ENCODE assay signal across 8 mouse cellular contexts in genomic region chr11:76201761-76202674, GRCm38 (mm10). TPM values are rescaled to one million over a fixed set of nuclear protein-coding genes. Genes with fewer than 3 reads are reported as not detected.
DNase-seq lines count a peak whose midpoint lies in the region; ATAC-seq and TF ChIP-seq lines count a peak whose summit lies in the region.

No protein-coding gene starts in this region.

- H3K9me3 ChIP-seq in embryonic facial prominence, embryonic 10.5 days = no peaks in the 10 kb centered on the region
- H3K9me3 ChIP-seq in intestine, postnatal 0 days (ENCODE audit: control insufficient read depth) = no peaks in the 10 kb centered on the region
- H3K9me3 ChIP-seq in midbrain, embryonic 10.5 days (replicated peaks) = no peaks in the 10 kb centered on the region

- intact Hi-C loops in left cerebral cortex, postnatal 4 days (cut with DNase I) = no loop called here

- H3K27ac ChIP-seq in embryonic facial prominence, embryonic 10.5 days (replicated peaks) = peak overlapping the region; percentile 91
- H3K27ac ChIP-seq in intestine, postnatal 0 days (ENCODE audit: low read depth, low read length) = peak overlapping the region; percentile 70
- H3K27ac ChIP-seq in midbrain, embryonic 10.5 days (replicated peaks) = peak overlapping the region; percentile 89

- H3K4me3 ChIP-seq in embryonic facial prominence, embryonic 10.5 days = peak overlapping the region; percentile 92
- H3K4me3 ChIP-seq in intestine, postnatal 0 days (ENCODE audit: low read depth, low read length) = peak overlapping the region; percentile 89
- H3K4me3 ChIP-seq in midbrain, embryonic 10.5 days = peak overlapping the region; percentile 80

- under 1% methylated on average over 90 of the region's 90 CpGs for whole genome bisulfite sequencing in embryonic facial prominence, embryonic 10.5 days
- WGBS in intestine, postnatal 0 days = 1% methylated on average over 88 of the region's 90 CpGs
- under 1% methylated on average over 90 of the region's 90 CpGs for WGBS in midbrain, embryonic 10.5 days

- H3K36me3 ChIP-seq in embryonic facial prominence, embryonic 10.5 days (replicated peaks) = peaks cover 31% of the 10 kb centered on the region
- peaks cover 17% of the 10 kb centered on the region; the same call in 1 of the 2 replicates for H3K36me3 ChIP-seq in intestine, postnatal 0 days (ENCODE audit: control insufficient read depth, insufficient read depth)
- H3K36me3 ChIP-seq in midbrain, embryonic 10.5 days = peaks cover 27% of the 10 kb centered on the region

- peak overlapping the region; percentile 72 for H3K9ac ChIP-seq in intestine, postnatal 0 days (ENCODE audit: low read depth, low read length)

- peaks cover 23% of the 10 kb centered on the region for H3K4me1 ChIP-seq in embryonic facial prominence, embryonic 10.5 days
- no peaks in the 10 kb centered on the region for H3K4me1 ChIP-seq in intestine, postnatal 0 days (replicated peaks; ENCODE audit: control insufficient read depth, insufficient read depth, low read length)
- peaks cover 26% of the 10 kb centered on the region for H3K4me1 ChIP-seq in midbrain, embryonic 10.5 days

- DNase-seq in adrenal gland, adult 8-10 months = peak; percentile 73
- DNase-seq in embryonic facial prominence, embryonic 10.5 days (ENCODE audit: low spot score) = peak; percentile 91
- peak; percentile 88 for DNase-seq in left cerebral cortex, postnatal 4 days
- DNase-seq in midbrain, embryonic 10.5 days (ENCODE audit: low spot score) = peak; percentile 85
- DNase-seq in right cerebral cortex, postnatal 25 days = peak; percentile 90
- DNase-seq in urinary bladder, postnatal 4 days (ENCODE audit: low spot score in 2 of 2) = peak; percentile 84 to 86

- H3K27me3 ChIP-seq in embryonic facial prominence, embryonic 10.5 days (replicated peaks; ENCODE audit: low read depth, poor library complexity, severe bottlenecking) = peaks cover 24% of the 10 kb centered on the region
- no peaks in the 10 kb centered on the region for H3K27me3 ChIP-seq in intestine, postnatal 0 days (replicated peaks; ENCODE audit: control insufficient read depth, insufficient read depth, low read length)
- peaks cover 30% of the 10 kb centered on the region for H3K27me3 ChIP-seq in midbrain, embryonic 10.5 days (ENCODE audit: low read depth, poor library complexity, severe bottlenecking)

- H3K4me2 ChIP-seq in intestine, postnatal 0 days (replicated peaks; ENCODE audit: low read depth) = peak overlapping the region; percentile 99

- peak; percentile 40 for TF ChIP-seq CTCF in intestine, postnatal 0 days (IDR thresholded peaks at IDR 0.05; ENCODE audit: low read depth)

- ATAC-seq in granulocyte monocyte progenitor cell, adult 5-6 weeks (replicated peaks; ENCODE audit: poor library complexity, severe bottlenecking) = peak; percentile 98
- peak; percentile 91 for ATAC-seq in intestine, postnatal 0 days

RNA-seq across cellular contexts. Expression of gene Dbil5, which starts 15.4 kb away (rescaled TPM):
- total RNA-seq in adrenal gland, adult 8-10 months (2022) = under 1 TPM in 1 of 4 experiments, not detected in 3; 0.46 TPM
- 0.75 and 0.83 TPM in 2 replicates for polyA plus RNA-seq in embryonic facial prominence, embryonic 10.5 days (2016; fragmentation: Nextera tagmentation; extraction: Ambion mirVana)
- total RNA-seq in granulocyte monocyte progenitor cell, adult 5-6 weeks (2014; fragmentation: Nextera tagmentation) = not detected in 2 replicates
- total RNA-seq in granulocyte monocyte progenitor cell, adult 5-6 weeks (2017) = not detected in 2 replicates
- polyA plus RNA-seq in intestine, postnatal 0 days (2015; fragmentation: Nextera tagmentation; extraction: Ambion mirVana) = 0.65 and 0.86 TPM in 2 replicates
- not detected for total RNA-seq in left cerebral cortex, postnatal 4 days (2021)
- 0.88 TPM in 1 of 2 replicates, not detected in the other for polyA plus RNA-seq in midbrain, embryonic 10.5 days (2016; fragmentation: Nextera tagmentation; extraction: Ambion mirVana)

RNA-seq across cellular contexts. Expression of gene Gemin4, which starts 15.4 kb away (rescaled TPM):
- total RNA-seq in adrenal gland, adult 8-10 months (2022) = 10 to 100 TPM in 3 of 4 experiments, 1 to 10 TPM in 1; 8.9 to 13.9 (median 10.9) TPM
- 53.9 and 58.9 TPM in 2 replicates for polyA plus RNA-seq in embryonic facial prominence, embryonic 10.5 days (2016; fragmentation: Nextera tagmentation; extraction: Ambion mirVana)
- 21.6 and 21.9 TPM in 2 replicates for total RNA-seq in granulocyte monocyte progenitor cell, adult 5-6 weeks (2014; fragmentation: Nextera tagmentation)
- 18.2 and 19.1 TPM in 2 replicates for total RNA-seq in granulocyte monocyte progenitor cell, adult 5-6 weeks (2017)
- 5.7 and 7.5 TPM in 2 replicates for polyA plus RNA-seq in intestine, postnatal 0 days (2015; fragmentation: Nextera tagmentation; extraction: Ambion mirVana)
- 10 to 100 TPM in 1 of 2 experiments, 1 to 10 TPM in 1; 7.7 to 10.3 TPM for total RNA-seq in left cerebral cortex, postnatal 4 days (2021)
- 45.4 and 51.3 TPM in 2 replicates for polyA plus RNA-seq in midbrain, embryonic 10.5 days (2016; fragmentation: Nextera tagmentation; extraction: Ambion mirVana)

RNA-seq across cellular contexts. Expression of gene Fam57a, which starts 22.5 kb away (rescaled TPM):
- total RNA-seq in adrenal gland, adult 8-10 months (2022) = 1 to 10 TPM; 4.4 to 7.7 (median 5.7) TPM
- polyA plus RNA-seq in embryonic facial prominence, embryonic 10.5 days (2016; fragmentation: Nextera tagmentation; extraction: Ambion mirVana) = 35.0 and 35.1 TPM in 2 replicates
- total RNA-seq in granulocyte monocyte progenitor cell, adult 5-6 weeks (2014; fragmentation: Nextera tagmentation) = 1.2 and 5.6 TPM in 2 replicates
- 0.17 and 2.7 TPM in 2 replicates for total RNA-seq in granulocyte monocyte progenitor cell, adult 5-6 weeks (2017)
- polyA plus RNA-seq in intestine, postnatal 0 days (2015; fragmentation: Nextera tagmentation; extraction: Ambion mirVana) = 15.5 and 19.9 TPM in 2 replicates
- total RNA-seq in left cerebral cortex, postnatal 4 days (2021) = 10 to 100 TPM; 22.9 to 25.9 TPM
- 32.2 and 32.4 TPM in 2 replicates for polyA plus RNA-seq in midbrain, embryonic 10.5 days (2016; fragmentation: Nextera tagmentation; extraction: Ambion mirVana)

RNA-seq across cellular contexts. Expression of gene Vps53, which starts 22.6 kb away (rescaled TPM):
- total RNA-seq in adrenal gland, adult 8-10 months (2022) = 10 to 100 TPM; 53.9 to 64.1 (median 55.8) TPM
- polyA plus RNA-seq in embryonic facial prominence, embryonic 10.5 days (2016; fragmentation: Nextera tagmentation; extraction: Ambion mirVana) = 37.5 and 39.8 TPM in 2 replicates
- 46.8 and 50.0 TPM in 2 replicates for total RNA-seq in granulocyte monocyte progenitor cell, adult 5-6 weeks (2014; fragmentation: Nextera tagmentation)
- 38.4 and 58.6 TPM in 2 replicates for total RNA-seq in granulocyte monocyte progenitor cell, adult 5-6 weeks (2017)
- polyA plus RNA-seq in intestine, postnatal 0 days (2015; fragmentation: Nextera tagmentation; extraction: Ambion mirVana) = 43.3 and 44.8 TPM in 2 replicates
- total RNA-seq in left cerebral cortex, postnatal 4 days (2021) = 10 to 100 TPM; 75.1 to 86.2 TPM
- 36.5 and 41.4 TPM in 2 replicates for polyA plus RNA-seq in midbrain, embryonic 10.5 days (2016; fragmentation: Nextera tagmentation; extraction: Ambion mirVana)

RNA-seq across cellular contexts. Expression of gene Mrm3, which starts 41.5 kb away (rescaled TPM):
- total RNA-seq in adrenal gland, adult 8-10 months (2022) = 10 to 100 TPM; 18.3 to 23.6 (median 20.1) TPM
- 26.1 and 28.8 TPM in 2 replicates for polyA plus RNA-seq in embryonic facial prominence, embryonic 10.5 days (2016; fragmentation: Nextera tagmentation; extraction: Ambion mirVana)
- total RNA-seq in granulocyte monocyte progenitor cell, adult 5-6 weeks (2014; fragmentation: Nextera tagmentation) = 19.7 and 26.3 TPM in 2 replicates
- total RNA-seq in granulocyte monocyte progenitor cell, adult 5-6 weeks (2017) = 28.5 and 30.5 TPM in 2 replicates
- polyA plus RNA-seq in intestine, postnatal 0 days (2015; fragmentation: Nextera tagmentation; extraction: Ambion mirVana) = 8.4 and 8.9 TPM in 2 replicates
- total RNA-seq in left cerebral cortex, postnatal 4 days (2021) = 10 to 100 TPM; 14.0 to 16.8 TPM
- polyA plus RNA-seq in midbrain, embryonic 10.5 days (2016; fragmentation: Nextera tagmentation; extraction: Ambion mirVana) = 23.4 and 24.5 TPM in 2 replicates

Comparison
In these comparisons a context has a peak if more than half of its experiments do, and no peak if none do; other contexts are left out.
1. Peak in every context shown above with its lines: DNase-seq, ATAC-seq, H3K4me3 ChIP-seq and H3K27ac ChIP-seq.